Mouse (Mus musculus) embryo, embryonic 10.5 days (tissue): Measurements from ENCODE around the gene Slc44a1.

ENCODE experiments used
- DNase-seq: peaks from one replicate; pipeline ENCODE4 v3.0.0-alpha.2; 2015; ENCODE audit warnings: low spot score

The Slc44a1 gene

DNA sequence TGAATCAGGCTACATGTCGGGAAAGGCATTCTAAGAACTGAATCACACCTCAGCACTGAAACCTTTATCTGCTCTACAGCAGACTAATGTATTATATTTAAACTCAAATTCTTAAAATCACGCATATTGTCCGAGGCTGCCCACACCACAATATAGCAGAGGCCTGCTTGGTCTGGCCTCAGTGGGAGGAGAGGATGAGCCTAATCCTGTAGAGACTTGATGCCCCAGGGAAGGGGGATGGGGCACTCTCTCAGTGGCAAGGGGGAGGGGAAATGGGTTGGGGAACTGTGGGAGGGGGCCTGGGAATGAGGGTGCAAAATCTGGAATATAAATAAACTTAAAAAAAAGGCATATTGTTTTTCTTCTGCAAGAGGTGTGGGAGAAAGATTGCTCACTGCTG lies 177.8 kb downstream of the Slc44a1 start:
- DNase-seq: no peak

DNA sequence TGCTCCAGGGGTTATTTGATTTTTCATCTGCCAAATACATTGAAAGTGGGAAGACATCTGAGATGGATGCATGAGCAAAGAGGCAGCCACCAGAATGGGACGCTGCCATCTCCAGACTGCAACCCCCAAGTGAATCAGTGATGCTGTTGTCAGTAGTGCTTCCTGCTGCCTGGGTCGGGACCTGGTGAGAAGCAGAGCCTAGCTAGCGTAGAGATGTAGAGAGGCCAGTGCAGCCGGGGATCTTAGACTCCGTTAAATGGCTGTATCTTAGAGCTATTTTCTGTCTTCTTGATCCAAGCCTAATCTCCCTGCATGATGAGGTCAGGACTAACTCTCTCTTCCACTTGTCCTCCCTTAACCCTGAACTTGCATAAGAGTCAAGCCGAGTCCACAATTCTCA lies 179.9 kb downstream of the Slc44a1 start:
- no peak for DNase-seq

DNA sequence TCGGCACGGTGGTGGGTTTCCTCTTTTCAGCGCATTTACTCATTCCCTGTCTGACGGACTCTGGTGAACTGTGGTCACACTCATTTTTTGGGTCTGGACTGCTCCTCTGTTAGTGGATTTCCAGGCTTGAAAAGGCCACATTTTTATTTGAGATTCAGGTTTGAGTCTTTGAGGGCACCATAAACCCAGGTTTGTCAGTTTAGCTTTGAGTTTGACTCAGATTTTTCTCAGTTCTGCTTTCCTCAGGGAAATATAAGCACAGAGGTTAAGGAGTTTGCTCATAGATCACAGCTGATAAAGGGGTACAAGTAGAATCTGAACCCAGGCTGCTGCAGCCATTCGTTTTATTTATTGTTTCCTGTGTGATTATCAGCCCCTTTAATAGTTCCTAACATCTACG lies 180.9 kb downstream of the Slc44a1 start:
- DNase-seq: no peak

DNA sequence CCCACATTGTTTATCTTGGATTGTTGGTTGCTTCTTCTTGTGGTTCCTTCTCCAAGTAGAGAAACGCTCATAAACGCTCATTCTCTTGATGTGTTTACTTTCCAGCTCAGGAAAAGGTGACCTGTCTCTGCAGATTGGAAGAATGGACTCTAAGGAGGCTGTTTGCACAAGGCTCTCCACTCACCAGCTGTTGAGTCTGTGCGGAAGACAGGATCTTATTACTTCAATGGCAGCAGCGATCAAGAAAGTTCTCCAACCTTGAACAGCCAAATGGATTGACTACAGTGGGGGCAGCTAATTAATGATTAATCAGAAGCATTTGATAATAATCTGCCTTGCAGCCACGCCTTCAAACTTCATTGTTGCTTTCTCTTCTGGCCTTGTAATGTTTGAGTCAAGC lies 181.3 kb downstream of the Slc44a1 start:
- no peak for DNase-seq

DNA sequence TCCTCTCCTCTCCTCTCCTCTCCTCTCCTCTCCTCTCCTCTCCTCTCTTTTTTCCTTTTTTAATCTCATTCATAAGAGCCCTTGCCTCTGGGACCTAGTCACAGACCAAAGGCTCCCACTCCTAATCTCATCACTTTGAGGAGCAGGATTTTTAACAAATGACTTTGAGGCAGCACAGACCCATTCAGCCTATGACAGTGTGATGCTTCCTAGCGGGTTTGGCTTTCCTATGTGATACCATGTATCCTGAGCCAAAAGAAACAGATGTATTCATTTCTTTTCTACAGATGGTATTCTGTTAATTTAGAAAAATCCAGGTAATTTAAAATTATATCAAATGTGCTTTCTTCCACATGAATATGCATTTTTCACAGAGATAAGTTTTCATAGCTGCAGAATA lies 183.5 kb downstream of the Slc44a1 start:
- no peak for DNase-seq

DNA sequence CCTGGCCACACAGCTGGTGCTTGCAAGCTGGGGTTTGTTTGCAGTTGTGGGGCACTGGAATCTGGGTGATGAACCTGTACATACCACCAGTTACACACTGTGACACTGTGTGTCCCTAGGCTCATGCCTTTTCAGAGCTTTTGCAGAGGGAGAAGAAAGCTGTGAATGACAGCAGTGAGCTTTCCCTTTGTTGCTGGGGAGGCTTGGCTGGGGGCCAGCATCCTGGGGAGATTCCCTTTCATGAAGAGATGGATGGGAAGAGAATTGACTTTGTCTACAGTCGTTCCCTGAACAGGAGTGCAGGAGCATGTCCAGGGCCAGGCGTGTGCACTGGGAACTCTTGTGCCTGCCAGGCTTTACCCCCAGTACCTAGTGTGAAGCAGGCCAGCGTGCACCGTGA lies 184.6 kb downstream of the Slc44a1 start:
- no peak for DNase-seq

DNA sequence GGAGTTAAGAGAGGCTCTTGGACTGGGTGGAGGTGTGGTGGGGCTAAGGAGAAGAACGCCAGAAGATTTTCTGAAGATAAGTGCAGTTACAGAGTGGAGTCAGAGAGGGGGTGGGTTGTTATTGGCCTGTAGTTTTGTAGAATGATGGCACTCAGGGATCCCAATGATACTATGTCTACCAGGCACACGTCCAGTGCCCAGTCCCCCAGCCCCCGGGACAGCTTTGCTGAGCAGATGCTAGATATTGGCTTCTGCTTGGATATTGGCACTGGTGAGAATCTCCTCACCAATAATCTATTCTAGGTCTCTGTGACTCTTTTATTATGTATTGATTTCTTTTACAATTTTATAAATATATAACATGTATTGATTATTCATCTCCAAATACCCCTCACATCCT lies 185.1 kb downstream of the Slc44a1 start:
- DNase-seq: no peak

DNA sequence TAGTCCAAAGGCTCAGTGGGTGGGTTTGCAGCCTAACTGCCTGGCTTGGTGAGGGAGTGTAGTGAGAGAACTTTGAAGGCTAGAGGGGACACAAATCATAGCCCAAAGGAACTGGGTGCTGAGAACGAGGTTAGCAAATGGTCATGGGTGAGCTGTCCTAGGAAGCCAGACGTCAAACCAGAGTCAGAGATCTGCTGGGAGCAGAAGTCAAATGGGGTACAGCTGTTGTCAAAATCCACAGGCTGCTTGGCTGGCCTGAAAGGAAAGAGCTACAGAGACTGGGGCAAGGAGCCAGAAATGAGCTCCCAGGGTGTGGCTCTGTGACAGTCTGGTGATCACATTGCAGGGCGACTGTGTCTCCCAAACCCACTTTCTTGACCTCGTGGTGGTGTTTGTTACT lies 188.7 kb downstream of the Slc44a1 start:
- no peak for DNase-seq

DNA sequence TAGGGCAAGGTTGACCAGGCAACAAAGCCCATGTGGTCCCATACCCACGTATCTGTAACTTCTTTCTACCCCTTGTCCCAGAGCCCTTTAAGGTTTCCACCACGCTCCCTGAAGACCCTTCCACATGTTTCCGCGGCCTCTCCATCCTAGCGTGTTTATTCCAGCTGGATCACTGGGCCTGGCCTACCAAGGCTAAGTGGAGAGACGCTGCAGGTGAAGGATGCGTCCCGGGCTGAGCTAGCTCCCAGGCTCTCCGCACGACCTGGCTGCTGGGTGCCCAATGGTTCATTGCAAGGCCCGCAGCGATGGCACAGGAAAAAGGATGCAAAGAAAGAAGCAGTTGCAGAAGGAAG lies 190.7 kb downstream of the Slc44a1 start:
- no peak for DNase-seq

DNA sequence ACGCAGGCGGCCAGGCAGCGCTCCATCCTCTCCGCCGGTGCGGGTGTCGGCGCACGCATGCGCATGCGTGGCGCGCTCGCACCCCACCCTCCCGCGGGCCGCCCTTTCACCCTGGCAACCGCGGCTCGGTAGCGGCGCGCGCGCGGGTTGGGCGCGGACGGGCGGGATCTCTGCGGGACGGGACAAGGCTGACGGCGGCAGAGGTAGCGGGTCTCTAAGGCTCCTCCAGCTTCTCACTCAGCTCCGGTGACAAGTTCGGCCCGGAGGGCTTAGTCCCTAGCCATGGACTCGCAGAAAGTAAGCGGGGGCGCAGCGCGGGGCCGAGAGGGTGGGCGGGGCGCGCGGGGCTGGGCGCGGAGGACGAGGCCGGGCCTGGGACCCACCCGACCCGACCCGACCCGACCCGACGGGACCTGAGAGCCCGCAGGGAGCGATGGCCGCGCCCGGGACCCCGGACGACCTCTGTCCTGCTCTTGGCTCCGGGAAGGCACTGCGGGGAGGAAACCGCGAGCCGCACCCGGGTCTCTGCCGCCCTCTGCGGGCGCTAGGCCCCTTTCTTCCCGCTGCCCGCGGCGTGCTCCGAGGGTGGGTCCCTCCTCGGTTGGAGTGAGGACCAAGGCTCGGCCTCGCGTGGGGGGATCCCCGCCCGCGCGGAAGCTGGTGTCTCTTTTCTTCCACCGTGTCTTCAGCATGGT lies 191.2 kb downstream of the Slc44a1 start, which contains the start of gene Fsd1l:
Gene Fsd1l (plus strand): TSS at position 156 of the 695 bp plus-strand sequence.
- DNase-seq: peak; percentile 82

DNA sequence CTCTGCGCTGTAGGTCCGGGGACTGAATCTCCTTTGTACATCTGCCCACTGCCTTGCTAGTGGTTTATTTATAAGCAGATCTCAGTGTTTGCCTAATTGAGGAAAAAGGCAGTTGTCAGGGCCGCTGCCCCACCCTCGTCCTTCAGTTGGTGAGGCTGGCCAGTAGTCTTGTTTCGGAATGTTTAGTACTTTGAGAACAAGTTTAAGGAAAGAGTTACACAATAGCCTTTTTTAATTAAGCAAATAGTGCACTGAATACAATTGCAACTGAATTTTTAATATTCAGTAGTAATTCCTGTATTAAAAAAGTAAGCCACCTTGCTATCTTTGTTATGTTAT lies 191.8 kb downstream of the Slc44a1 start:
- DNase-seq: no peak

DNA sequence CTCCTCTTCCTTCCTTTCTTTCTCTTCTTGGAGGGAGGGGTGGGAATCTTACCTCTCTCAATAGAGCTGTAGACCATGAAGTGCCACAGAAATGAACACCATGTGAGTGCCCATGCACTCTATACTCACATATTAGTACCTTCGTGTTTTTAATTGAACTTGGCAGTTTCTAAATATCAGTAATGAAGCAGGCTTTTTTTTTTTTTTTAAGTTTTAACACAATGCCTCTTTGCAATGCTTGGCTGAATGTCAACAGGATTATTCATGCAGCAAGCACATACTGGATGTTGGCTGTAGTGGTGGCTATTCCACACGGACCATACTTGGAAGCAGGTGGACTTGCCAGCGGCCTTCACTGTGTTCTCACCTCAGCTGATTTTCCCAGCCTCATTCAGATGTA lies 195.1 kb downstream of the Slc44a1 start:
- DNase-seq: no peak

DNA sequence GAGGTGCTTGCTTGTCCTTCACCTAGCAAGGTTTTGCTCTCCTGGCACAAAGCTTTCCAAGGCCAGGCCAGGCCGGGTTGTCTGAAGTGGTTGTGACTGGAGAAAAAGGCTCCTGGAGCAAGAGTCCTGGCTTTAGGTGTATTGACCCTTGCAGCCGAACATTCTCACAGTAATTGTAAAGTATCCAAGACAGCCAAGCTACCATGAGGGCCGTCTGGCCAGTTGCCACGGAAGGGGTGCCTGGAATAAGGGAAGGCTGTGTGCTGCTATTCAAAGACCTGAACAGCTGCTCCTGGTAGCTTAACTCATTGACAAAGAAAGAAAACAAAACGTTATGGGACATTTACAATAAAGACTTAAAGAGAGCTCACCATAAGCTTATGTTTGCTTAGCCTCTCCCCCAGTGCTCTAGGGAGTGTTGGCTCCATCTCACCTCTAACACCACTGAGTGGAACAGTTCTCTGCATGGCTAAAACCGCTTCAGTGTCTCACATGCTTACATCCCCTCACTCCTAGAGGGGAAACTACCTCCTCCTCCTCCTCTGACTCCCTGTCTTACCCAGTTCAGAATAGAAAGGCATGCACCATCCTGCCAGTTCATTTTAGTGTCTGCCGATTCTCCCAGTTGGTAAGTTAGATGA lies 197.2 kb downstream of the Slc44a1 start:
- DNase-seq: no peak

DNA sequence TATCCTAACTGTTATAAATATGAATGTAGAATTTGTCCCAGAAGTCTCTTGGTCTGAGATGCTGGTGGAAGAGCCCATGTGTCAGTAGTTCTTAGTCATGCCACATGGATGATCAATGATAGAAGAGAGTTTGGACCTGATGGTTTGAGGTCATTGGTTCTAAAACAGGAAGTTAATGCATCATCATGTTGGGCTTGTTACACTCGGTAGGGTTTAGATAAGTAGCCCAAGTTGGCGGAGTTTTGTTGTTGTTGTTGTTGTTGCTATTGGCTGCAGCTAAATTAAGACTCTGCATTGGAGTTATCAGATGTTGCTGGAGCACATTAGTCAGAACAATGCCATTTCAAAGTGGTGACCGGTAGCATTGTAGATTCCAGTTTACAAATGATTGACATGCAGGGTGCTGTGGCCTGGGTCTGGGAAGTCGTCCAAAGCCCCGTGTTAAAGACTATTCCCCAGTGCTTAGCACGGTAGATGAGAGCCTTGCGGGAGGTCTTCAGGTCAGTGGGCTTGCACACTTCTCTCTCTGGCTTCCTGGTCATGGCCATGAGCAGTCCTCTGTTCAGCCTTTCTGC lies 198.4 kb downstream of the Slc44a1 start:
- DNase-seq: no peak

DNA sequence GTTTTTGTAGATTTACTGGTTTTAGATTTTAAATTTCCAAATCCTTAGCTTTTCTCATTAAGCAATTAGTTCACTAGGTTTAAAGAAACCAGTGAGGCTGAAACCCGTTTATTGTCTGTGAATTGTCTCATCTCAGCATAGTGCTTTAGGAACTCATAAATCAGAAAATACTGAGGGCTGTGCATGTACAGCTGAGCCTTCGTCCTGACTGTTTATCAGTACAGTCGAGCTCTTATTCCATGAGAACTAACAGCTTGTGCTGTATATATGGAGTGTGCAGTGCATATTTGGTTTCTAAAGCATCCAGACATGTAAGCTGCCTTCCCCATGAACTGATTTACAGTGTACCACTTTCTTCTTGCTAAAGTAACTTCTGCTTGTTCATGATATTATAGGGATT lies 217.8 kb downstream of the Slc44a1 start:
- no peak for DNase-seq

DNA sequence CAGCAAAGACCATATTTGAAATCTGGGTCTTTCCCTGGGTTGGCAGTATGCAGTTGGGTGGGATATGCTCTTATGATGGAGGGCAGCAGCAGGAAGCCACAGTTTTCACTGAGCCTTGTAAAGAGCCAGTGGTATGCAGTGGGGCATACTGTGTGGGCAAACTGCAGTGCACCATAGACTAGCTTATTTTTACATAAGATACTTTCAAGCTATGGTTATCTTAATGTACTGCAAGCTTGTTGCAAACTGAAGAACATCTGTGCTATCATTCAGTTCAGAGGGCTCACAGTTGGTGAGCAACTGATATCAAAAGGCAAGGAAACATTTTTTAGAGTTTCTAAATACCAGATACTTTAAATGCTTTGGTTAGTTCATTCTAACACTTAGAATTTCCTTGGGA lies 220.5 kb downstream of the Slc44a1 start:
- no peak for DNase-seq
